Mouse (Mus musculus) brain, embryonic 14.5 days (tissue): ENCODE measurements around the gene Xylt1.

Experiments
- CTCF ChIP-seq: fragments of 200-500 bp; IDR thresholded peaks from 2 replicates; pipeline ENCODE4 v1.5.1; 2012; ENCODE audit warnings: inconsistent platforms, mild to moderate bottlenecking, moderate library complexity, borderline replicate concordance; ENCODE audit not compliant: insufficient read depth, insufficient read length; ENCODE audit errors: extremely low read depth
- POLR2A ChIP-seq: fragments of 200-500 bp; IDR thresholded peaks from 2 replicates; pipeline ENCODE4 v1.6.1; 2012; ENCODE audit warnings: mild to moderate bottlenecking, inconsistent platforms, borderline replicate concordance; ENCODE audit not compliant: poor library complexity, insufficient read depth, insufficient read length, severe bottlenecking; ENCODE audit errors: extremely low read depth

GRCm38 (mm10) chr7:117466006-117466780 lies 85.4 kb downstream of the Xylt1 start:
- TF ChIP-seq CTCF, result no peak
- TF ChIP-seq POLR2A, result no peak
